Mouse (Mus musculus): ENCODE measurements around the gene Meaf6. TPM values are rescaled to one million over a fixed set of nuclear protein-coding genes. Genes with fewer than 3 reads are reported as not detected.

Meaf6 gene
- polyA plus RNA-seq, 1 experiment from 2014 or later = 118 TPM

- no peak for ATAC-seq (ENCODE audit: low FRiP score)
- WGBS = 62% methylated on average over 4 of the region's 4 CpGs
- Histone ChIP-seq H3K4me3 (no peak overlapping the region), H3K27me3 (peaks cover 9% of the 10 kb centered on the region; the same call in 1 of the 2 replicates), H3K27ac (no peak overlapping the region), H3K9ac (no peak overlapping the region), H3K9me3 (replicated peaks) (no peaks in the 10 kb centered on the region), H3K4me1 (no peaks in the 10 kb centered on the region), H3K36me3 (no peaks in the 10 kb centered on the region), H3K4me2 (replicated peaks) (no peak overlapping the region)
These were observed 68.8 kb downstream of the Meaf6 start for GRCm38 (mm10) chr4:125153659-125154241.

- H3K4me3 ChIP-seq = no peak overlapping the region
- H3K4me2 ChIP-seq (replicated peaks) = no peak overlapping the region
- no peaks in the 10 kb centered on the region for H3K36me3 ChIP-seq
- H3K9me3 ChIP-seq (replicated peaks) = no peaks in the 10 kb centered on the region
- no peak for ATAC-seq (ENCODE audit: low FRiP score)
- H3K9ac ChIP-seq = no peak overlapping the region
- WGBS = 91% methylated on average over 5 of the region's 5 CpGs
- H3K27me3 ChIP-seq = peaks cover 7% of the 10 kb centered on the region; the same call in 1 of the 2 replicates
- H3K27ac ChIP-seq = no peak overlapping the region
- peaks cover 4% of the 10 kb centered on the region for H3K4me1 ChIP-seq
These were observed 70.7 kb downstream of the Meaf6 start for GRCm38 (mm10) chr4:125155646-125156045.

- Histone ChIP-seq H3K4me3 (no peak overlapping the region), H3K27ac (no peak overlapping the region), H3K9me3 (replicated peaks) (no peaks in the 10 kb centered on the region), H3K27me3 (peaks cover 17% of the 10 kb centered on the region), H3K9ac (no peak overlapping the region), H3K4me2 (replicated peaks) (no peak overlapping the region), H3K36me3 (no peaks in the 10 kb centered on the region), H3K4me1 (peaks cover 12% of the 10 kb centered on the region)
- ATAC-seq (ENCODE audit: low FRiP score) = no peak
- WGBS = 80% methylated on average over 3 of the region's 3 CpGs
These were observed 72.4 kb downstream of the Meaf6 start for GRCm38 (mm10) chr4:125157322-125157721.

GRCm38 (mm10) chr4:125158081-125158480 lies 73.1 kb downstream of the Meaf6 start:
- peaks cover 17% of the 10 kb centered on the region for H3K27me3 ChIP-seq
- no peaks in the 10 kb centered on the region for H3K36me3 ChIP-seq
- H3K9ac ChIP-seq = no peak overlapping the region
- no peak overlapping the region for H3K4me3 ChIP-seq
- no peak overlapping the region for H3K4me2 ChIP-seq (replicated peaks)
- no peak for ATAC-seq (ENCODE audit: low FRiP score)
- H3K9me3 ChIP-seq (replicated peaks) = no peaks in the 10 kb centered on the region
- H3K4me1 ChIP-seq = peaks cover 12% of the 10 kb centered on the region
- H3K27ac ChIP-seq = no peak overlapping the region
- WGBS = 73% methylated on average over 2 of the region's 2 CpGs

- H3K4me1 ChIP-seq = peaks cover 12% of the 10 kb centered on the region
- no peak overlapping the region for H3K4me3 ChIP-seq
- 61% methylated on average over 20 of the region's 20 CpGs for WGBS
- no peaks in the 10 kb centered on the region for H3K9me3 ChIP-seq (replicated peaks)
- no peak overlapping the region for H3K9ac ChIP-seq
- H3K27me3 ChIP-seq = peaks cover 17% of the 10 kb centered on the region
- no peaks in the 10 kb centered on the region for H3K36me3 ChIP-seq
- H3K27ac ChIP-seq = no peak overlapping the region
- H3K4me2 ChIP-seq (replicated peaks) = no peak overlapping the region
- ATAC-seq (ENCODE audit: low FRiP score) = peak; percentile 42; the same call in 1 of the 2 replicates
These were observed 73.8 kb downstream of the Meaf6 start for GRCm38 (mm10) chr4:125158581-125159317.

- ATAC-seq (ENCODE audit: low FRiP score) = 0 out of 2 replicates have a peak, but pooled peaks have one; percentile 33
- Histone ChIP-seq H3K27ac (no peak overlapping the region), H3K4me1 (peaks cover 12% of the 10 kb centered on the region), H3K36me3 (no peaks in the 10 kb centered on the region), H3K27me3 (peaks cover 22% of the 10 kb centered on the region), H3K4me3 (no peak overlapping the region), H3K4me2 (replicated peaks) (peak overlapping the region; percentile 42), H3K9ac (no peak overlapping the region), H3K9me3 (replicated peaks) (no peaks in the 10 kb centered on the region)
- WGBS = 6% methylated on average over 19 of the region's 19 CpGs
These were observed 75.5 kb downstream of the Meaf6 start for GRCm38 (mm10) chr4:125160320-125160950.

GRCm38 (mm10) chr4:125160951-125161331 lies 76.0 kb downstream of the Meaf6 start:
- H3K27me3 ChIP-seq = peaks cover 22% of the 10 kb centered on the region
- peak overlapping the region; percentile 42; the same call in 1 of the 2 replicates for H3K4me2 ChIP-seq (replicated peaks)
- no peaks in the 10 kb centered on the region for H3K9me3 ChIP-seq (replicated peaks)
- ATAC-seq (ENCODE audit: low FRiP score) = no peak
- H3K27ac ChIP-seq = no peak overlapping the region
- WGBS = 64% methylated on average over 5 of the region's 10 CpGs
- H3K4me1 ChIP-seq = peaks cover 12% of the 10 kb centered on the region
- no peak overlapping the region for H3K9ac ChIP-seq
- H3K4me3 ChIP-seq = no peak overlapping the region
- H3K36me3 ChIP-seq = no peaks in the 10 kb centered on the region

- H3K27me3 ChIP-seq = peaks cover 22% of the 10 kb centered on the region
- peaks cover 12% of the 10 kb centered on the region for H3K4me1 ChIP-seq
- no peaks in the 10 kb centered on the region for H3K36me3 ChIP-seq
- H3K27ac ChIP-seq = no peak overlapping the region
- ATAC-seq (ENCODE audit: low FRiP score) = no peak
- H3K4me2 ChIP-seq (replicated peaks) = no peak overlapping the region
- no peaks in the 10 kb centered on the region for H3K9me3 ChIP-seq (replicated peaks)
- H3K4me3 ChIP-seq = no peak overlapping the region
- 47% methylated on average over 8 of the region's 8 CpGs for whole genome bisulfite sequencing
- H3K9ac ChIP-seq = no peak overlapping the region
These were observed 76.5 kb downstream of the Meaf6 start for GRCm38 (mm10) chr4:125161392-125161791.

- WGBS = 51% methylated on average over 7 of the region's 7 CpGs
- H3K4me1 ChIP-seq = peaks cover 12% of the 10 kb centered on the region
- no peaks in the 10 kb centered on the region for H3K9me3 ChIP-seq (replicated peaks)
- H3K9ac ChIP-seq = no peak overlapping the region
- H3K27ac ChIP-seq = no peak overlapping the region
- H3K4me2 ChIP-seq (replicated peaks) = no peak overlapping the region
- peaks cover 22% of the 10 kb centered on the region for H3K27me3 ChIP-seq
- no peak overlapping the region for H3K4me3 ChIP-seq
- no peak for ATAC-seq (ENCODE audit: low FRiP score)
- H3K36me3 ChIP-seq = no peaks in the 10 kb centered on the region
These were observed 77.8 kb downstream of the Meaf6 start for GRCm38 (mm10) chr4:125162701-125163100.

Other genes with a start within 250 kb of the Meaf6 start
- gene Yrdc, start 234.5 kb upstream of the Meaf6 start, polyA plus RNA-seq (2016; fragmentation: Nextera tagmentation; extraction: Ambion mirVana) = 44.4 and 48.5 TPM in 2 replicates
- gene 1110065P20Rik, start 233.9 kb upstream of the Meaf6 start, polyA plus RNA-seq (2016; fragmentation: Nextera tagmentation; extraction: Ambion mirVana) = 77.6 and 84.0 TPM in 2 replicates
- gene Maneal, start 223.0 kb upstream of the Meaf6 start, polyA plus RNA-seq (2016; fragmentation: Nextera tagmentation; extraction: Ambion mirVana) = 4.4 and 7.3 TPM in 2 replicates
- 6.8 and 7.5 TPM in 2 replicates for gene Epha10, start 204.2 kb upstream of the Meaf6 start, polyA plus RNA-seq (2016; fragmentation: Nextera tagmentation; extraction: Ambion mirVana)
- gene 9930104L06Rik, start 148.1 kb upstream of the Meaf6 start, polyA plus RNA-seq (2016; fragmentation: Nextera tagmentation; extraction: Ambion mirVana) = 16.7 and 18.1 TPM in 2 replicates
- gene Cdca8, start 145.8 kb upstream of the Meaf6 start, polyA plus RNA-seq (2016; fragmentation: Nextera tagmentation; extraction: Ambion mirVana) = 130 and 135 TPM in 2 replicates
- gene Rspo1, start 98.7 kb upstream of the Meaf6 start, polyA plus RNA-seq (2016; fragmentation: Nextera tagmentation; extraction: Ambion mirVana) = 7.0 and 9.1 TPM in 2 replicates
- gene Gnl2, start 68.5 kb upstream of the Meaf6 start, polyA plus RNA-seq (2016; fragmentation: Nextera tagmentation; extraction: Ambion mirVana) = 94.9 and 96.6 TPM in 2 replicates
- gene Dnali1, start 19.4 kb upstream of the Meaf6 start, polyA plus RNA-seq (2016; fragmentation: Nextera tagmentation; extraction: Ambion mirVana) = 1.2 and 1.7 TPM in 2 replicates
- gene Snip1, start 18.5 kb upstream of the Meaf6 start, polyA plus RNA-seq (2016; fragmentation: Nextera tagmentation; extraction: Ambion mirVana) = 32.6 and 33.4 TPM in 2 replicates
- 0.40 and 0.50 TPM in 2 replicates for gene Zc3h12a, start 42.7 kb downstream of the Meaf6 start, polyA plus RNA-seq (2016; fragmentation: Nextera tagmentation; extraction: Ambion mirVana)

Data from hindbrain, embryonic 12.5 days (tissue).